22 mouse cellular contexts compared by ENCODE assay signal in the genomic region with DNA sequence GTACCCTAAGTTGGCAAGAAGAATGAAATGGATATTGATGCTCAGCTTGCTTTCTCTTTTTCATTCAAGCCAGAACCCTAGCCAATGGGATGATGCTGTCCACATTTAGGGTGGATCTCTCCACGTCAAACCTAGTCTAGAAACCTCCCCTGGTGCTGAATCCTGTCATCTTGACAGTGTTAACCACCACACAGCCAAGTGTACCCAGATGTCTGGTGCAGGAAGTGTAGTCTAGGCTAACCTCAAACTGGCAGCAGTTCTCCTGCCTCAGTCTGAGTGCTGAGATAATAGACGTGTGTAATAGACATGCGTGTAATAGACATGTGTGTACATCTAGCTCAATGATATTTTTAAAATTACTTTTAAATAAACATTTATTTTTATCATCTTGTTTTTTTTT.
DNase-seq lines count a peak whose midpoint lies in the region.
"Had no signal": no experiment of that assay in that cellular context is flagged by ENCODE, and none has a peak within 500 bp of the region (broad histone marks: within the 10 kb centered on the region; RNA-seq: fewer than 3 reads in every experiment).

No protein-coding gene starts in this region.

- H3K27ac ChIP-seq in embryonic facial prominence, embryonic 10.5 days (replicated peaks), result no peak overlapping the region
- H3K27ac ChIP-seq: embryonic facial prominence, embryonic 15.5 days; forebrain, embryonic 10.5 days; gastrocnemius, adult 2 months; heart, embryonic 13.5 days; hindbrain, embryonic 13.5 days; hindbrain, postnatal 0 days had no signal

- DNase-seq in 416B (ENCODE audit: low read depth), result peak; percentile 60
- DNase-seq in CD4-positive helper T cell, adult 2 months (ENCODE audit: low read depth, low spot score), result peak; percentile 16
- DNase-seq in induced T-regulatory cell, adult 2 months (ENCODE audit: low read depth), result peak; percentile 16
- peak; percentile 12 for DNase-seq in thymus, postnatal 14 days
- DNase-seq in left cerebral cortex, postnatal 4 days, result no peak
- DNase-seq in heart, postnatal 14 days, result no peak
- no peak for DNase-seq in embryonic facial prominence, embryonic 10.5 days (ENCODE audit: low spot score)
- DNase-seq: adrenal gland, postnatal 14 days; B cell, adult 2 months; cerebellum, adult 11-12 months; cerebellum, adult 9-10 months; cerebellum, postnatal 36 days; gastrocnemius, adult 2 months; gastrocnemius, postnatal 36 days; heart, adult 11 months; heart, postnatal 4 days had no signal

- H3K4me1 ChIP-seq in embryonic facial prominence, embryonic 10.5 days, result no peaks in the 10 kb centered on the region
- H3K4me1 ChIP-seq: embryonic facial prominence, embryonic 15.5 days; forebrain, embryonic 10.5 days; heart, embryonic 13.5 days; hindbrain, embryonic 13.5 days had no signal

- intact Hi-C loops in left cerebral cortex, postnatal 4 days (cut with DNase I), result no loop called here
- intact Hi-C loops in heart, postnatal 14 days (cut with DNase I), result no loop called here

- no peaks in the 10 kb centered on the region for H3K36me3 ChIP-seq in embryonic facial prominence, embryonic 10.5 days (replicated peaks)
- H3K36me3 ChIP-seq: embryonic facial prominence, embryonic 15.5 days; forebrain, embryonic 10.5 days; heart, embryonic 13.5 days; hindbrain, embryonic 13.5 days had no signal

- no peak overlapping the region for H3K4me3 ChIP-seq in embryonic facial prominence, embryonic 10.5 days
- H3K4me3 ChIP-seq: embryonic facial prominence, embryonic 15.5 days; erythroblast, embryonic 14.5 days; forebrain, embryonic 10.5 days; gastrocnemius, adult 2 months; heart, embryonic 13.5 days; hindbrain, embryonic 13.5 days had no signal

- H3K27me3 ChIP-seq in embryonic facial prominence, embryonic 10.5 days (replicated peaks; ENCODE audit: low read depth, poor library complexity, severe bottlenecking), result no peaks in the 10 kb centered on the region
- H3K27me3 ChIP-seq: embryonic facial prominence, embryonic 15.5 days; heart, embryonic 13.5 days; hindbrain, embryonic 13.5 days had no signal

- WGBS in embryonic facial prominence, embryonic 10.5 days, result 85% methylated on average over 3 of the region's 3 CpGs

- no peaks in the 10 kb centered on the region for H3K9me3 ChIP-seq in embryonic facial prominence, embryonic 10.5 days
- H3K9me3 ChIP-seq: embryonic facial prominence, embryonic 15.5 days; forebrain, embryonic 10.5 days; heart, embryonic 13.5 days; hindbrain, embryonic 13.5 days had no signal

Comparison
In these comparisons a context has a peak if more than half of its experiments do, and no peak if none do; other contexts are left out.
1. DNase-seq: peak in 416B (single experiment), CD4-positive helper T cell, adult 2 months (single experiment), induced T-regulatory cell, adult 2 months (single experiment) and thymus, postnatal 14 days (single experiment); none in left cerebral cortex, postnatal 4 days (single experiment), heart, postnatal 14 days (0 of 2) and embryonic facial prominence, embryonic 10.5 days (single experiment).